Mouse (Mus musculus): ENCODE measurements around the gene Sde2. TPM values are rescaled to one million over a fixed set of nuclear protein-coding genes. Genes with fewer than 3 reads are reported as not detected.

Sde2 gene
- polyA plus RNA-seq, 1 experiment from 2014 or later = 18.8 TPM

DNA sequence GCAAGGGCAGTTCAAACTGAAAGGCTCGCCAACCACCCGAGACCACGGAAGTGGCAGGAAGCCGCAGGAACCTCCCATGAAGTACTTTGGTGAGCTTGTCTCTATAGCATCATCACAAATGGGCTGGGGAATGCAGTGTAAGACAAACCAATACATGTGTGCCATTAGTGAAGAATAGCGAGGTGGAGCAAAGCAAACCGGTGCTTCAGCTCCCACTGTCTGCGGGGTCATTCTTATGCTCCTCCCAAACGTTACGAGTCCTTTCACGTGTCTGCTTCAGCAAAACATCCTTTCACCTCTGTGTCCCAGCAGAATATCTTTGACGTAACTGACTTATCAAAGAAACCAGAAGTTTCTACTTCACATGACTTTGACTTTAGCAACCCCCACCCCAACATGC, 65.5 kb downstream of the Sde2 start:
- Histone ChIP-seq H3K4me1 (replicated peaks; ENCODE audit: control insufficient read depth, insufficient read depth) (no peaks in the 10 kb centered on the region), H3K27ac (replicated peaks) (no peak overlapping the region), H3K9ac (ENCODE audit: low read length) (no peak overlapping the region), H3K4me3 (ENCODE audit: low read depth, low read length) (no peak overlapping the region), H3K9me3 (ENCODE audit: control insufficient read depth, low read length) (no peaks in the 10 kb centered on the region), H3K27me3 (ENCODE audit: control insufficient read depth, insufficient read depth, low read length) (no peaks in the 10 kb centered on the region), H3K4me2 (replicated peaks; ENCODE audit: low read depth) (no peak overlapping the region), H3K36me3 (ENCODE audit: control insufficient read depth, insufficient read depth, low read length) (no peaks in the 10 kb centered on the region)
- WGBS = 88% methylated on average over 11 of the region's 11 CpGs
- ATAC-seq (ENCODE audit: low FRiP score, low TSS enrichment) (no peak), DNase-seq (ENCODE audit: low spot score) (no peak)
- TF ChIP-seq EP300 (optimal IDR thresholded peaks at IDR 0.05) (no peak), CTCF (IDR thresholded peaks at IDR 0.05; ENCODE audit: low read depth) (no peak)

DNA sequence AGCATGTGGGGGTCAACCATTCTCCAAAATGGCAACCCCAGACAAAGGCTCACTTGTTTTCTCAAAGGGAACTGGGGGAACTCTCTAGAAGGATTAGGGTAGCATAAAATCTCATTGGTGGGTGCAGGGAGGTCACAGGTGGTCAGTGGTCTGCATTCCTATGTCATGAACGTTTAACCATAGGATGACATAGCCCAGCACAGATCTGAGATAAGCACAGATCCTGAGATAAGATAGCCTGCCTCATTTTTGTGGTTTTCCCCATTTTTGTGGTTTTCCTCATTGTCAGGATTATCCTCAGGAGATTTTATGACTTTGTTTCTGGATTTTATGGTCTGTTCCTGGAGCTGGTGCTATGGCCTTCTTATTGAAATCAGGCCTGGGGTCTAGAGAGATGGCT, 66.1 kb downstream of the Sde2 start:
- DNase-seq (ENCODE audit: low spot score) (no peak), ATAC-seq (ENCODE audit: low FRiP score, low TSS enrichment) (no peak)
- Histone ChIP-seq H3K9ac (ENCODE audit: low read length) (no peak overlapping the region), H3K27me3 (ENCODE audit: control insufficient read depth, insufficient read depth, low read length) (no peaks in the 10 kb centered on the region), H3K9me3 (ENCODE audit: control insufficient read depth, low read length) (no peaks in the 10 kb centered on the region), H3K4me1 (replicated peaks; ENCODE audit: control insufficient read depth, insufficient read depth) (no peaks in the 10 kb centered on the region), H3K27ac (replicated peaks) (no peak overlapping the region), H3K4me3 (ENCODE audit: low read depth, low read length) (no peak overlapping the region), H3K4me2 (replicated peaks; ENCODE audit: low read depth) (no peak overlapping the region), H3K36me3 (ENCODE audit: control insufficient read depth, insufficient read depth, low read length) (no peaks in the 10 kb centered on the region)
- TF ChIP-seq EP300 (optimal IDR thresholded peaks at IDR 0.05) (no peak), CTCF (IDR thresholded peaks at IDR 0.05; ENCODE audit: low read depth) (no peak)
- 17% methylated on average over 1 of the region's 1 CpGs for WGBS

Other genes with a start within 250 kb of the Sde2 start
- 5.5 and 6.4 TPM in 2 replicates for gene Lin9, start 210.0 kb upstream of the Sde2 start, polyA plus RNA-seq (2015; fragmentation: Nextera tagmentation; extraction: Ambion mirVana)
- 0.04 and 0.05 TPM in 2 replicates for gene Mixl1, start 154.1 kb upstream of the Sde2 start, polyA plus RNA-seq (2015; fragmentation: Nextera tagmentation; extraction: Ambion mirVana)
- 16.6 and 16.7 TPM in 2 replicates for gene Acbd3, start 125.1 kb upstream of the Sde2 start, polyA plus RNA-seq (2015; fragmentation: Nextera tagmentation; extraction: Ambion mirVana)
- gene H3f3a, start 37.2 kb upstream of the Sde2 start, polyA plus RNA-seq (2015; fragmentation: Nextera tagmentation; extraction: Ambion mirVana) = 1,633 and 1,693 TPM in 2 replicates
- gene Lefty2, start 42.0 kb downstream of the Sde2 start, polyA plus RNA-seq (2015; fragmentation: Nextera tagmentation; extraction: Ambion mirVana) = 0.13 and 0.15 TPM in 2 replicates
- 62.6 and 63.7 TPM in 2 replicates for gene Pycr2, start 53.2 kb downstream of the Sde2 start, polyA plus RNA-seq (2015; fragmentation: Nextera tagmentation; extraction: Ambion mirVana)
- gene Lefty1, start 83.9 kb downstream of the Sde2 start, polyA plus RNA-seq (2015; fragmentation: Nextera tagmentation; extraction: Ambion mirVana) = 6.1 TPM in 2 replicates
- 35.2 and 36.7 TPM in 2 replicates for gene Tmem63a, start 91.2 kb downstream of the Sde2 start, polyA plus RNA-seq (2015; fragmentation: Nextera tagmentation; extraction: Ambion mirVana)
- 30.0 and 32.2 TPM in 2 replicates for gene Ephx1, start 169.8 kb downstream of the Sde2 start, polyA plus RNA-seq (2015; fragmentation: Nextera tagmentation; extraction: Ambion mirVana)
- gene 9130409I23Rik, start 200.1 kb downstream of the Sde2 start, polyA plus RNA-seq (2015; fragmentation: Nextera tagmentation; extraction: Ambion mirVana) = 0.28 and 0.72 TPM in 2 replicates